Mouse (Mus musculus) myocyte (in vitro differentiated cells): ENCODE results near the gene Arid1b.

ENCODE experiments used
- E2F4 ChIP-seq: IDR thresholded peaks from one replicate; pipeline ENCODE4 v1.6.1; 2011; ENCODE audit warnings: mild to moderate bottlenecking, control low read depth, moderate library complexity; ENCODE audit not compliant: insufficient read depth
- MAX ChIP-seq: IDR thresholded peaks from one replicate; pipeline ENCODE4 v1.6.1; 2011; ENCODE audit warnings: low read depth, mild to moderate bottlenecking, control low read depth
- POLR2A ChIP-seq: IDR thresholded peaks from one replicate; pipeline ENCODE4 v1.6.1; 2011; ENCODE audit warnings: low read depth, mild to moderate bottlenecking, control low read depth, moderate library complexity; ENCODE audit not compliant: insufficient read length
- TCF12 ChIP-seq: IDR thresholded peaks from one replicate; pipeline ENCODE4 v1.6.1; 2011; ENCODE audit warnings: mild to moderate bottlenecking, control low read depth; ENCODE audit not compliant: poor library complexity, insufficient read depth, severe bottlenecking
- USF1 ChIP-seq: IDR thresholded peaks from one replicate; pipeline ENCODE4 v1.6.1; 2011; ENCODE audit warnings: low read depth, mild to moderate bottlenecking, control low read depth, moderate library complexity

GRCm38 (mm10) chr17:5056654-5057053 lies 62.5 kb downstream of the Arid1b start:
- TF ChIP-seq POLR2A (no peak), E2F4 (no peak), MAX (no peak), TCF12 (no peak), USF1 (no peak)
